Mouse (Mus musculus) lung, postnatal 0 days (tissue): ENCODE results near the gene Fbxo27. TPM values are rescaled to one million over a fixed set of nuclear protein-coding genes. Genes with fewer than 3 reads are reported as not detected.
A peak's percentile ranks its signal among the peaks of the same experiment; 100 is the strongest.

Experiments
- ATAC-seq: fragments of 200-750 bp; cut with Nextera tagmentation; 2 replicates; pipeline ENCODE4 v1.8.0; 2017; ENCODE audit warnings: moderate library complexity
- DNase-seq: peaks from one replicate; pipeline ENCODE4 v3.0.0-alpha.2; 2016; ENCODE audit warnings: low spot score
- H3K27ac ChIP-seq: fragments of 300-500 bp; sonication (generic); 2 replicates; pipeline ENCODE4 v1.5.1; 2014; ENCODE audit warnings: antibody characterized with exemption, mild to moderate bottlenecking, low read length, mixed read lengths
- H3K27me3 ChIP-seq: fragments of 300-500 bp; sonication (generic); replicated peaks from 2 replicates; pipeline ENCODE4 v1.6.1; 2014; ENCODE audit warnings: low read length, mixed read lengths; ENCODE audit not compliant: insufficient read depth
- H3K36me3 ChIP-seq: fragments of 300-500 bp; sonication (generic); 2 replicates; pipeline ENCODE4 v1.6.1; 2014; ENCODE audit warnings: low read length, mixed read lengths; ENCODE audit not compliant: insufficient read depth
- H3K4me1 ChIP-seq: fragments of 300-500 bp; sonication (generic); 2 replicates; pipeline ENCODE4 v1.6.1; 2014; ENCODE audit warnings: antibody characterized with exemption, low read depth, low read length, mixed read lengths; ENCODE audit not compliant: insufficient read depth
- H3K4me2 ChIP-seq: fragments of 300-500 bp; sonication (generic); replicated peaks from 2 replicates; pipeline ENCODE4 v1.6.1; 2014; ENCODE audit warnings: low read depth, mild to moderate bottlenecking, low read length, moderate library complexity, mixed read lengths
- H3K4me3 ChIP-seq: fragments of 300-500 bp; sonication (generic); 2 replicates; pipeline ENCODE4 v1.5.1; 2014; ENCODE audit warnings: low read depth, low read length
- H3K9ac ChIP-seq: fragments of 300-500 bp; sonication (generic); replicated peaks from 2 replicates; pipeline ENCODE4 v1.6.1; 2014; ENCODE audit warnings: low read depth, mild to moderate bottlenecking
- H3K9me3 ChIP-seq: fragments of 300-500 bp; sonication (generic); 2 replicates; pipeline ENCODE4 v1.6.1; 2016; ENCODE audit warnings: low read length, mixed read lengths
- CTCF ChIP-seq: IDR thresholded peaks from 2 replicates; pipeline ENCODE4 v1.5.1; 2016; ENCODE audit warnings: antibody characterized with exemption, mild to moderate bottlenecking
- EP300 ChIP-seq: IDR thresholded peaks from 2 replicates; pipeline ENCODE4 v1.6.1; 2016; ENCODE audit warnings: antibody characterized with exemption, mild to moderate bottlenecking, control low read depth
- WGBS: fragments of 180-500 bp; shearing (Covaris S2); extraction: QIAGEN DNeasy Blood & Tissue Kit; methylation state at CpG from one replicate; pipeline ENCODE4 v1.1.7; 2014; 5-methylcytosine and 5-hydroxymethylcytosine counted together
- polyA plus RNA-seq: library from polyadenylated mRNA; unstranded; fragments of >200 nt; fragmentation: Nextera tagmentation; extraction: Ambion mirVana; gene quantifications from 2 replicates; pipeline ENCODE4 v1.2.1, GENCODE M21; 2015

The Fbxo27 gene
- polyA plus RNA-seq = 2.3 and 2.8 TPM in 2 replicates

- Histone ChIP-seq H3K4me2 (peak within 1 kb of the TSS; percentile 74), H3K9me3 (no peaks in the 10 kb centered on the region), H3K4me3 (peak within 1 kb of the TSS; percentile 43), H3K9ac (no peak within 1 kb of the TSS), H3K27ac (no peak within 1 kb of the TSS), H3K27me3 (no peaks in the 10 kb centered on the region), H3K36me3 (no peaks in the 10 kb centered on the region), H3K4me1 (no peaks in the 10 kb centered on the region; the same call in 1 of the 2 replicates)
- peak; percentile 11; the same call in 1 of the 2 replicates for ATAC-seq
- WGBS = 44% methylated on average over 25 of the region's 30 CpGs
- no peak for DNase-seq
- TF ChIP-seq EP300 (no peak), CTCF (0 out of 2 replicates have a peak, but pooled peaks have one; percentile 1)
These were observed at the start of gene Fbxo27 for GRCm38 (mm10) chr7:28692545-28693320. TSS of gene Fbxo27 (plus strand) at chr7:28692849.

DNA sequence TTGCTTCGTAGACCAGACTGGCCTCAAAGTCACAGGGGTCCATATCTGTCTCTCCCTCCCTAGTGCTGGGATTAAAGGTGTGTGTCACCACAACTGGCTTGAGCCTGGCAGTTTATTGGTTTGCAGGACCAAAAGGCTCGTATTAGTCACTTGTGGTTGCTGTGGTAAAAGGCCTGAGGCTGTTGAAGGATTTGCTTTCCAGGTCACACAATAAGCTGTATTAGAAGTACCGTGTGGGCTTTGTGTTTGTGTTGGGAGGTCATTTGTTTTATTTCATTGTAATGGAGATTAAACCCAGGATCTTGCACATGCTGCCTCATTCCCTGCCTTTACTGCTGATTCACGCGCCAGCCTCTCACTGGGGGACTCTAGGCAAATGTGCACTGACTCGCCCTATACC lies 47.3 kb upstream of the Fbxo27 start:
- TF ChIP-seq EP300 (no peak), CTCF (no peak)
- 78% methylated on average over 6 of the region's 6 CpGs for WGBS
- Histone ChIP-seq H3K27me3 (no peaks in the 10 kb centered on the region), H3K27ac (no peak overlapping the region), H3K9ac (no peak overlapping the region), H3K36me3 (no peaks in the 10 kb centered on the region), H3K4me1 (no peaks in the 10 kb centered on the region), H3K4me3 (no peak overlapping the region), H3K9me3 (no peaks in the 10 kb centered on the region), H3K4me2 (no peak overlapping the region)
- no peak for ATAC-seq
- DNase-seq = no peak

DNA sequence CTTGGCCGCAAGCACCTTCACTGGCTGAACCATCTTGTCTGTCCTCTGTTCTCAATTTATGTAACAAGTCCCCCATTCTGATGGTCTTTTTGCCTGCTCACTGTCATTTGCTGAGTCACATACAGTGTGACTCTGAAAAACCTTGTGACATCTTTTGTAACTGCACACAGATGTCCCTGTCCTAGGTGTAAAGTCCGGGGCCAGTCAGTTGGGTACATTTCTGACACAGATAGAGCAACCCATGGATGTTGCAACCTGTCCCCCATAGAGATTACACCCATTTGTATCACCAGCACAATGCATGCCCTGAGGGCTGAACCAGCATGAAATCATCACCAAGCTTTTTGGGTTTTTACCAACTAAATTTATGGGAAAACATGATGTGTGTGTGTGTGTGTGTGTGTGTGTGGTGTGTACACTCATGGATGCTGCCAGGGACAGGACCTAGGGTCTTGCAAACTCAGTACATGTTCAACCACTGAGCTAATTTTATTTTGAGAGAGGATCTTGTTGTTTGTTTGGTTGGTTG lies 46.6 kb upstream of the Fbxo27 start:
- ATAC-seq = no peak
- WGBS = 86% methylated on average over 2 of the region's 2 CpGs

GRCm38 (mm10) chr7:28647016-28647415 lies 45.6 kb upstream of the Fbxo27 start:
- no peak overlapping the region for H3K4me3 ChIP-seq
- no peaks in the 10 kb centered on the region for H3K4me1 ChIP-seq
- ATAC-seq = no peak
- TF ChIP-seq EP300 (no peak), CTCF (peak; percentile 33; the same call in 1 of the 2 replicates)
- no peaks in the 10 kb centered on the region for H3K36me3 ChIP-seq
- no peak overlapping the region for H3K4me2 ChIP-seq
- 41% methylated on average over 7 of the region's 7 CpGs for WGBS
- DNase-seq = peak; percentile 11
- H3K27ac ChIP-seq = no peak overlapping the region
- no peaks in the 10 kb centered on the region for H3K9me3 ChIP-seq
- H3K27me3 ChIP-seq = no peaks in the 10 kb centered on the region
- H3K9ac ChIP-seq = no peak overlapping the region

More for the DNA sequence above, 46.6 kb upstream of the Fbxo27 start:
- Histone ChIP-seq H3K4me3 (no peak overlapping the region), H3K9me3 (no peaks in the 10 kb centered on the region), H3K27ac (no peak overlapping the region), H3K27me3 (no peaks in the 10 kb centered on the region), H3K36me3 (no peaks in the 10 kb centered on the region), H3K4me1 (no peaks in the 10 kb centered on the region), H3K9ac (no peak overlapping the region), H3K4me2 (no peak overlapping the region)
- TF ChIP-seq EP300 = no peak
- TF ChIP-seq CTCF = no peak
- DNase-seq = no peak

- peak; percentile 38 for TF ChIP-seq CTCF
- no peak for TF ChIP-seq EP300
- no peaks in the 10 kb centered on the region for H3K36me3 ChIP-seq
- 88% methylated on average over 2 of the region's 2 CpGs for WGBS
- H3K4me3 ChIP-seq = no peak overlapping the region
- no peaks in the 10 kb centered on the region for H3K9me3 ChIP-seq
- DNase-seq = no peak
- H3K27me3 ChIP-seq = no peaks in the 10 kb centered on the region
- ATAC-seq = no peak
- H3K4me2 ChIP-seq = no peak overlapping the region
- no peak overlapping the region for H3K27ac ChIP-seq
- H3K4me1 ChIP-seq = no peaks in the 10 kb centered on the region
- no peak overlapping the region for H3K9ac ChIP-seq
These were observed 41.5 kb upstream of the Fbxo27 start for GRCm38 (mm10) chr7:28651157-28651556.

- no peak for TF ChIP-seq CTCF
- TF ChIP-seq EP300 = no peak
- Histone ChIP-seq H3K9ac (no peak overlapping the region), H3K4me3 (no peak overlapping the region), H3K27ac (no peak overlapping the region), H3K4me2 (no peak overlapping the region), H3K27me3 (no peaks in the 10 kb centered on the region), H3K9me3 (no peaks in the 10 kb centered on the region), H3K4me1 (no peaks in the 10 kb centered on the region), H3K36me3 (no peaks in the 10 kb centered on the region)
- ATAC-seq (no peak), DNase-seq (no peak)
- WGBS = 59% methylated on average over 4 of the region's 4 CpGs
These were observed 36.2 kb upstream of the Fbxo27 start for GRCm38 (mm10) chr7:28656430-28656829.
